Mouse (Mus musculus): ENCODE data around the gene Akap13.

DNA sequence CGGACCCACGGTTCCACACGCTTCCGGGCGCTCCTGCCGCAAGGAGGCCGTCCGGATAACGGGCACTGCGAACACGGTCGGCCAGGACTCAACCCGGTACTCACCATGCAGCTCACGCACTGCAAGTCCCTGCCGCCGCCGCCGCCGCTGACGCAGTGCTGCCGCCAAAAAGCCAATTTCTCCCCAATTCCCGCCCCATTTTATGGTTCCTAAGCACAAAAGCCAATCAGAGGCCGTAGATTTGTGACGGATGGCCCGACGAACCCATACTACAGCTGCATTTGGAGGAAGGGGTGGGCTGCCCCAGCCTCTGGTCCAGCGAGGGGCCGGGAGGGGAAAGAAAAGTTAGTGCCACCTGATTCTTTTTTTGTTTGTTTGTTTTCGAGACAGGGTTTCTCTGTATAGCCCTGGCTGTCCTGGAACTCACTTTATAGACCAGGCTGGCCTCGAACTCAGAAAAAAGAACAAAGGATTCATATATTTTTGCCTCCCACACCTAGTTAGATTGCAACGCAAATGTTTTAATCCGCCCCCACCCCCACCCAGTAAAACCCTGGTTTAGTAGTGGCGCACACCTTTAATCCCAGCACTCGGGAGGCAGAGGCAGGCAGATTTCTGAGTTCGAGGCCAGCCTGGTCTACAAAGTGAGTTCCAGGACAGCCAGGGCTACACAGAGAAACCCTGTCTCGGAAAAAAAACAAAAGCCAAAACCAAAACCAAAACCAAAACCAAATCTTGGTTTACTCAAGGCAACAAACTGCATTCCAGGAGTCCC lies 326.8 kb downstream of the Akap13 start:
- 0 out of 2 replicates have a peak, but pooled peaks have one; percentile 1 for TF ChIP-seq CTCF (IDR thresholded peaks at IDR 0.05; ENCODE audit: low read depth)
- no peak for TF ChIP-seq EP300 (IDR thresholded peaks at IDR 0.05; ENCODE audit: low read depth)
